Mouse (Mus musculus) urinary bladder, postnatal 4 days (tissue): ENCODE results near the gene Msx2.

Experiments
- DNase-seq, 2 experiments: peaks; one replicate each; pipeline ENCODE4 v3.0.0; 2021 to 2022; ENCODE audit warnings: low spot score in 2 of 2

Msx2 gene

DNA sequence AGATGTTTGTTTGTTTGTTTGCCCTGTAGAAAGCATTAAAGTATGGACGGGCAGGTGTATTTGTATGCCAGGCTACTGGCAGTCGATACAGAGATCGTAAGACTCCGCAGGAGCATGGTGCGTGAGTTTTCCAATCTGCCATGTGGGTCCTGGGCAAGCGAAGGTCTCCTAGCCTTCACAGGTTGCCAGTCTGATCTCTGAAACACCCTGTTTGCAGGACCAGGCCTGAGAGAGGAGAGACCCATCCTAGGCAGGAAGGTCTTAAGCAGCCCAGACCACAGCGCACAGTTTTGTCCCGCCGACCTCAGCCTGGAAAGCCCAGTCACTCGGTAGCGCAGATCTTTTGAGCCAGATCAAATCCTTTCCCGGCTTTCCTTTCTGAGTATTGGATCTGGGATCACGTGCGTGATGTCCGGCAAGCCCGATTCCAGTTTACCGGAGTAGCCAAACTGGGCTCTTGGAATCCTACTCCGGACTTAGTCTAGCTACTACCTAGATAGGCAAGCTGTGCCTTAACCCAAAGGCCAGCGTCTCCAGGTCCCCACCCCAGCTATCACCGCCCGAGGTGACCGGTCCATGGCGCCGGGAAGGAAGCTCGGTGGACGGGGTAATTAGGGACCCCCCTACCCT is 7.6 kb downstream of the Msx2 start:
- peak in 1 of 2 experiments; percentile 57 for DNase-seq

- DNase-seq: peak in 1 of 2 experiments; percentile 59
These were observed 8.4 kb downstream of the Msx2 start for GRCm38 (mm10) chr13:53464441-53465001.

GRCm38 (mm10) chr13:53463946-53464345 is 8.9 kb downstream of the Msx2 start:
- DNase-seq: peak in 1 of 2 experiments; percentile 38

DNA sequence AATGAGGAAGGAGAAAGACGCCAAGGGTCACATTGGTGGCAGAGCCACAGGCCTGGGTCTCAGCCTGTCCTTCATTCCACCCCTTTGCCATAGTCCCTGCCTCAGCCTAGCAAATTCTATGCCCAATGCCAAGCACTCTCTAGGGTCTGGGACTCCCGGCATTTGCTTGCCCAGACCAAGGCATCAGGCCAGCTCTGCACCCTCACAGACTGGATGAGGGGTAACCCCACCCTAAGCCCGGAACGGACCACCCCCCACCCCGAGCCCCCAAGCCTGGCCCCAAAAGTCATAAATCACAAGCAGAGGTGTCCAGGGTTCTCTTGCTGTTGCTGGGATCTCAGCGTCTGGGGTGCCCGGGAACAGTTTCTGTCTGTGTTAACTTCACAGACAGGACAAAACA is 9.8 kb downstream of the Msx2 start:
- peak in 1 of 2 experiments; percentile 50 for DNase-seq

DNA sequence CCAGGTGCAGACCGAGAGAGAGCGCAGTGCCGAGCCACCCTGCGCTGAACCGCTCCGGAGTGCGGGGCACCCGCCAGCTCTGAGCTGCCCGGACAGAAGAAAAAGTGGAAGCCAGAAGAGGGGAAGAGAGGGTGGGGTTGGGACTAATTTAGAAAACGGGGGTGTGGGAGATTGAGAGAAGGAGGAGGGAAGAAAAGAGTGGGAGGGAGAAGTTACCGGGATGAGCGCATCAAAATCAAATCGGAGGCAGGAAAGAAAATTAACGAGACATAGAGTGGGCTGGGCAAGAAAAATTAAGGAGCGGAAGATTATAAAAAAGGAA is 10.3 kb downstream of the Msx2 start:
- no peak for DNase-seq

- peak in 1 of 2 experiments; percentile 53 for DNase-seq
These were observed 10.8 kb downstream of the Msx2 start for GRCm38 (mm10) chr13:53461855-53462648.

DNA sequence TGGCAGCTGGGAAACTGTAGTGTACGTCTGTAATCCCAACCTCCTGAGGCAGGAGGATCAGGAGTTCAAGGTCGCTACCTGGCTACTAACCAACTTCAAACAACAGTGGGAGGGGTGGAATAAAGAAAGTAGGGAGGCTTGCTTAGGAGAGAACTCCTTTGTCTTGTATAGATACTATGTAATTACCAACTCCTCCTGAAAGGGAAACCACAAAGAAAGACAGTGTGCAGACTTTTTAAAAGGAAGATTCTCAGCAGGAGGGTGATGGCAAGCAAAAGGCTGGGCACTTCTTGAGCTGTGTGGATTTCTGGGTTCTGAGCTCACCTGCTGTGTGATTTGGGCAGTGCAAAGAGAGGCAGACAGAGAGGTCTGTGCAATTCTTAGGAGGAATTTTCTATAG is 11.5 kb downstream of the Msx2 start:
- DNase-seq: no peak

- no peak for DNase-seq
These were observed 14.1 kb downstream of the Msx2 start for GRCm38 (mm10) chr13:53458766-53459165.

GRCm38 (mm10) chr13:53454794-53455672 is 17.8 kb downstream of the Msx2 start:
- DNase-seq: no peak

DNA sequence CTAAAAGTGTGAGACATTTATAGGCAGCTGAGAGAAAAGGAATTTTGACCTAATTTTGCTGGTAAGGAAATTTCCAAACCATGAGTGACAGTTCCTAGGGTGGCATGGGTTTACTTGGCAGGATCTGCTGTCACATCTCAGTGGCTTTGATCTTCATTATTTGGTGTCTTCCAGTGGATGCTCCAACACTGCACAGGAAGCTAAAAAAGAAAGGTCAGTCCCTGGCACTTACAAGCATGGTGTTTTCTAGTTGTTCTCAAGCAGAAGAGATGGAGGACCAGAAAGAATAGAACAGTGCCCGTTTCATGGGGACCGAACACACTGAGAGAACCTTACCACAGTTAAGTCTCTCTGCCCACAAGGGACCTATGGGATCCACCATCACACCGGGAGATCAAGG is 18.9 kb downstream of the Msx2 start:
- DNase-seq: no peak

GRCm38 (mm10) chr13:53447609-53448008 is 25.3 kb downstream of the Msx2 start:
- DNase-seq: no peak

GRCm38 (mm10) chr13:53443602-53444001 is 29.3 kb downstream of the Msx2 start:
- no peak for DNase-seq

DNA sequence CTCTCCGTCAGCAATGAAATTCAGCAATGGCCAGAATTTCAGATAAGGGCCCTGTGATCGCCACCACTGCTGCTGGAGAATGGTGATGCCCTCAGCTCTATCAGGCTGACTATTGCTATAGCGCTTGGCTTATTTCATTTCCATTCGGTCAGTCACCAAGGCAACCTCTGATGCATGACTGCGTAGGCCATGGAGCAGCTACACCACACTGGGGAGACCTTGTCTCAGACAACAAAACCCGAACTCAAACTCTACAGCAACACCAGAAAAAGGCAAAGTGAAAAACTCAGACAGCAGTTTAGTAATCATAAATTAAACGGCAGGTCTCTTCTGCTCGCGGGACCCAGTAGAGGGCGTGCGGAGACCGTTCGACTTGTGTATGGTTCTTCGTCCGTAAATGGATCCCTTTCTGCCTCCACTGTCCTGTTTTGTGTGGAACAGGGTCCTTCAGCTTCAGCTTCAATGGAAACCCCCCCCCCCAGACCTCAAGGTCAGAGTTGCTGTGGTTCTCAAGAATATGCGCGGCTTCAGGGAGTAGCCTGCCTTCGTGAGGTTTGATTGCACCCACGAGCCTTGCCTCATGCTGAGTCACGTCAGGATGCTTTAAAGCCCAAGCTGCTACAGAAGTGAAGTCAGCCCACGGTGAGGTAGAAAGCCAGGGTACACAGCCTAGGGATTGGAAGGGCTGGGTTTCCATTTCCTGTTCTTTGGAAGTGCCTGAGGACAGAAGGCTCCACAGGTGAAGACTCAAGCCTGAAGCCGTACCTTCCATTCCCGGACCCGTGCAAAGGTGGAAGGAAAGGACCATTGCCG is 30.5 kb downstream of the Msx2 start:
- DNase-seq: no peak

DNA sequence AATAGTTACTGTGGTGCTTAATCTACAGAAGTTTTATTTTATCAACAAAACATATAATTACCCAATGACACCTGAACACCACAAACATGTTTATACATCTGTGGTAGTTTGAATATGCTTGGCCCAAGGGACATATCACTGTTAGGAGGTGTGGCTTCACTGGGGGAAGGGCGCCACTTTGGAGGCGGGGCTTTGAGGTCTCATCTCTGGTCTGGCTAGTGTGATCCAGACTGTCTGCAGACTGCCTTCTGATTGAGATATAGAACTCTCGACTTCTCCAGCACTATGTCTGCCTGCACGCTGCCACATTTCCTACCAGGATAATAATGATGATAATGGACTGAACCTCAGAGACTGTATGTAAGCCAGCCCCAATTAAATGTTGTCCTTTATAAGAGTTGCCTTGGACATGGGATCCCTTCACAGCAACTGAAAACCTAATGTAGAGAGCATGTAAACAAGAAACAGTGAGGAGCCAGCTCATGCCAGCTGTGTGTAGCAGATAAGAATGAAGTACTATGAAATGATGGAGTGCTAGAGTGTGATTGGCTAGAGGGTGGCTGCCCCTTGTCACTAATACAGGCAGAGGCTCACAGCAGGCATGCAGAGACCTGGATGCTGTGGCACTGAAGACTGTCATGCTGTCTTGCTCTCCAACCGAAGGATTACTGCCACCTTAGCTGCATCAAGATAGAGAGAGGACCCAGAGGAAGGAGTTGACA is 31.4 kb downstream of the Msx2 start:
- no peak for DNase-seq

- no peak for DNase-seq
These were observed 32.9 kb downstream of the Msx2 start for GRCm38 (mm10) chr13:53439957-53440356.

DNA sequence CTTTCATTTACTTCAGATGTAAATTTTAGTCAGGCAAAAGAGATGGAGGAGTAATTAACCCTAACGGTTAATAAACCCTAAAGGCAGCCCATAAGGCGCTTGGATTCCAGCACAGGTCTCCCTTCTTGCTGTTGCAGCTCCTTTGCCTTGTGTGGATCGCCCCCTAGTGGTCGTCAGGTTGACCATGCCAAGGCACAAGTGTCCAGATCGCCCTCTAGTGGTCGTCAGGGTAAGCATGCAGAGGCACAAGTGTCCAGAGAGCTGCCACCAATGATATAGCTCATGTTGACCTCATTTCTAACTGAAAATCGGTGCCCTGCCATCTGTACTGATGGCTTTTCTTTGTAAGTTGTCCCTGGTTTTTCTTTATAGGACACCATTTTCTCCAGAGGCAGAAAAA is 46.4 kb downstream of the Msx2 start:
- DNase-seq: peak; percentile 53 to 86

- DNase-seq: no peak
These were observed 51.7 kb downstream of the Msx2 start for GRCm38 (mm10) chr13:53421189-53421588.

DNA sequence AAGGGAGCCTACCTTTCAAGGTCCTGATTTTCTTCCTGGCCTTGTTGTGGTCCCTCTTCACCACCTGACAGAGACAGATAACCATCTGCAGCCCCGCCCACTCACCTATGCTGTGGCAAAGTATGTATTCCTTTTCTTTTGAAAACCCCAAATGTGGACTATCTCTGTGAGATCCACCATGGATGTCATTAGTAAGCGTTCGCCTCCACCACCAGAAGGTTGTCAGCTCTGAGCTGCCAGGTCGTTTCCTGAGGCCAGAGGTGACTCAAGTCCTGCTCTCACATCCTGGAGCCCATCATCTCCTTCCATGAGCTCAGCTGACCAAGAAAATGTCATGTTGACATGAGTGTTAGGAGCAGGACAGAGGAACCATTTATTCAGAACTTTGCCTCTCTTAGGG is 52.1 kb downstream of the Msx2 start:
- DNase-seq: no peak

- DNase-seq: no peak
These were observed 53.2 kb downstream of the Msx2 start for GRCm38 (mm10) chr13:53419681-53420080.

DNA sequence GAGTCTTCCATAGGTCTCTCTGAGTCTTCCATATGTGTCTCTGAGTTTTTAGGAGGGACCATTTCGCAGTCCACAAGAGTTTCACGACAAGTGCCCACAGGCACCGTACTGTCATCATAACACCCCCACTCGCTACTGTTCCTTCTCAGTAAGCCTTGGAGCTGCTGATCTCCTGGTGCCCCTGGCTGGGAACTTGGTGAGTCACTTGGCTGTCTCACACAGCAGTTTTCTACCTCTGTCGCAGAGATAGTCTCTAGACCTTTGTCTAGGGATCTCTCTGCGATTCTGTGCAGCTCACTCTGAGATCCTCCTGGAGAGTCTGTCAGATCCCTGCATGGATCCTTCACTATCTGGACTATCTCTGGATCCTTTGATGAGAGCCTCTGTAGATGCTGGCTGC is 55.2 kb downstream of the Msx2 start:
- no peak for DNase-seq
